Mouse (Mus musculus): Measurements from ENCODE around the gene Gm45140.

The Gm45140 gene

GRCm38 (mm10) chr6:87802462-87802861 lies 33.1 kb downstream of the Gm45140 start:
- DNase-seq (ENCODE audit: low read depth, low spot score): no peak

DNA sequence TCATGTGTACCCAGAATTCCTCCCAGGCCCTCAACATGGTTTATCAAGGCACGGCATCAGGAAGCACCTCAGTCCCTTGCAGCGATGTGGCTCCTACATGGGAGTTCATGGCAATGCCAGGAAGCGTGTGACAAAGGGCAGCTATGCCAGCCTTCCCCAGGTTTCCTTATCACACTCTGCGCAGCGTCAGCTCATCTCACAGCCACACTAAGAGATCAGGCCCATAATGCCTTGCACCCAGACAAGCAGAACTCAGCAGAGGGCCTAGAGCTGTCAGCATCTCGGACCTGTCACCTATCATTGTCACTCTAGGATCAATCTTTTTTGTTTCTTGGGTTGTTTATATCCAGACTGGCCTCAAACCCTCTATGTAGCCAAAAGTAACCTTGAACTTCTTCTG lies 36.0 kb downstream of the Gm45140 start:
- DNase-seq (ENCODE audit: low read depth, low spot score): no peak

DNA sequence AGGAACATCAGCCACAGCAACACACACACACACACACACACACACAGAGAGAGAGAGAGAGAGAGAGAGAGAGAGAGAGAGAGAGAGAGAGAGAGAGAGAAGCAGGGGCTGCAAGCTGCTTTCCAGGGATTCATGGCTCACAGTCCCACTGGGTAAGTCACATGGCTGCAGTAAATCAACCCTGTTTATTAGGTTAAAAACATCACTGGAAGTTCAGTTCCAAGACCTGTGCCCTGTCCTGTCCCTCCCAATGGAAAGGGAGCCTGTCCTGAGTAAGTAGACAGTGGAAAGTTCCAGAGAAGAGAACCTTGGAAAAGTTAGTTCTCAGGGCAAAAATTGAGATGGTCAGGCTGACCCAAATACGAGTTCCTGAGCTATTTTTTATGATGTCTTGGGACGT lies 38.3 kb downstream of the Gm45140 start:
- DNase-seq (ENCODE audit: low read depth, low spot score): no peak

- no peak for DNase-seq (ENCODE audit: low read depth, low spot score)
Measured at GRCm38 (mm10) chr6:87796251-87796880, 39.2 kb downstream of the Gm45140 start.

DNA sequence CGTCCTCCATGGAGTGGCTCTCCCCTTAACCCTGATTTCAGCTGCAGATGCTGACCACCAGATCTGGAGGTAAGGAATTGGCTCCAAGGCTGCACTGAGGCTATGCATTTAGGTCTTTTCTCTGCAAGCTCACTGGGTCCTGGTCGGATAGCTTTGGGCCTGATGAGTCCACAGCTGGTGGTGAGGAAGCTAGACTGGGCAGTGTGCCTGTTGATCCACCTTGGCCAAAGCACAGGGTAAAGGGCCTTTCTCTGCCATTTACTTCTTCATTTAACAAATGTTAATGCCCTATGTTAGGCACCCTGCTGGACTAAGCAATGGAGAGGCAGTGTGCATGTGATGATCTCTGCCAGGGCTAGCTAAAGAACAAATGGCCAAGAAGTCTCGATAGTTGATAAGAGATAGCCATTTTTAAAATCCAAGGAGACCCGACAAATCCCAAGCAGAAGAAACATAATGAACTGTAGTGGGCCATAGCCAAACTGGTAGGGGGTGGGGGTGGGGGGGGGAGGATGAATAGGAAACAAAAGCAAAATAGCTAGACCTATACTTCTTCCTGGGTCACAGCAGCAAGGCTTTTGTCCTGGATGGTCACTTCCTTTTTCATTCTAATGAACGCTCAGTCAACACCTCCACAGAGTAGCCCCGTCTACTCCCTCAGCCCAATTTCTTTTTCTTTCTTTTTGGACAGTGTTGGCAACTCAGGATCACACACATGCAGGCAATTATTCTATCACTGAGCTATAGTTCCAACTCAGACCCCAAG lies 40.0 kb downstream of the Gm45140 start:
- no peak for DNase-seq (ENCODE audit: low read depth, low spot score)

- DNase-seq (ENCODE audit: low read depth, low spot score): no peak
Measured at GRCm38 (mm10) chr6:87793821-87794510, 41.6 kb downstream of the Gm45140 start.

DNA sequence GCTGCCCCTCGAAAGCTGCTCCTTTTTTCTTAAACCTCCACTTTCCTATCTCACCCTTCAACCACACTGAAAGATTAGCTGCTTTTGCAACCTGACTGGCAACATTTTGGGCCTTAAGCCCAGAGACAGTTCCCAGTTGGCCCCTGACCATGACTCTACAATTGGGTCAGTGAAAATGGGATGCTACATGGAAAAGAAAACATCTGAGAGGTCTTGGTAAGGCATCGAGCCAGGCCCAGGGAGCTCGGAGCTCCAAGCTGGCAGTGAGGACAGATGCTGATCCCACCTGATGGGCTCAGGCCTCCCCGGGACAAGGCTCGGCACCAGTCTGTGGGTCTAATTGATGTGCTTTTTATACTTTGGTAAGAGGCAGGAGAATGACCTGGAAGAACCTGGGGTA lies 43.8 kb downstream of the Gm45140 start:
- no peak for DNase-seq (ENCODE audit: low read depth, low spot score)

GRCm38 (mm10) chr6:87790779-87791480 lies 44.7 kb downstream of the Gm45140 start:
- no peak for DNase-seq (ENCODE audit: low read depth, low spot score)

- no peak for DNase-seq (ENCODE audit: low read depth, low spot score)
Measured at GRCm38 (mm10) chr6:87789791-87790190, 45.8 kb downstream of the Gm45140 start.

GRCm38 (mm10) chr6:87788896-87789587 lies 46.6 kb downstream of the Gm45140 start:
- no peak for DNase-seq (ENCODE audit: low read depth, low spot score)

DNA sequence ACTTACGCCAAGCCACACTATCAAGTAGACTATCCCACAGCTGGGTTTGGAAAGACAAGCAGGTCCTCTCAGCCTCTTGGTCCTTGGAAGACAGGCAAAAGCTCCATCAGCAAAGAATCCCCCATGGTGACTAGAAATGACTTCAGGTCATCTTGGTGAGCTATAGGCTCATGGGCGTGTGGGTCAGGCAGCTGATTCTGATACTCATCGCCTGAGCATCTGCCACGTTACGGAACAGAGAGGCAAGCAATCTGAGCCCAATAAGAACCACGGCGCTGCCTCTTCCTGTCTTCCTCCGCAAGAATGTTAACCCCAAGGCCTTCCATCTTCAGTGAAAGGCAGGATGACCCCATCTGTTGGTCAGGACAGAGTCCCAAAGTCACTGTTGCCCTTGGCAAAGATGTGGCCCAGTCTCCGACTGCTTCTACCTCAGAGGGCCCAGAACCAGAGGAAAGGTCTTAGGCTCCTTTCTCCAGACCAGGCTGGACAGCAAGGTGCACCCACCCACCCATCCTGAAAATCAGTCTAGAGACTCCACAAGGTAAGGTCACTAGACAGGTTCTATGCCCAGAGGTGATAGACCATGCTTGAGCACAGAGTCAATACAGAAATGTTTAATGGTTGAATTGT lies 47.2 kb downstream of the Gm45140 start:
- DNase-seq (ENCODE audit: low read depth, low spot score): no peak

DNA sequence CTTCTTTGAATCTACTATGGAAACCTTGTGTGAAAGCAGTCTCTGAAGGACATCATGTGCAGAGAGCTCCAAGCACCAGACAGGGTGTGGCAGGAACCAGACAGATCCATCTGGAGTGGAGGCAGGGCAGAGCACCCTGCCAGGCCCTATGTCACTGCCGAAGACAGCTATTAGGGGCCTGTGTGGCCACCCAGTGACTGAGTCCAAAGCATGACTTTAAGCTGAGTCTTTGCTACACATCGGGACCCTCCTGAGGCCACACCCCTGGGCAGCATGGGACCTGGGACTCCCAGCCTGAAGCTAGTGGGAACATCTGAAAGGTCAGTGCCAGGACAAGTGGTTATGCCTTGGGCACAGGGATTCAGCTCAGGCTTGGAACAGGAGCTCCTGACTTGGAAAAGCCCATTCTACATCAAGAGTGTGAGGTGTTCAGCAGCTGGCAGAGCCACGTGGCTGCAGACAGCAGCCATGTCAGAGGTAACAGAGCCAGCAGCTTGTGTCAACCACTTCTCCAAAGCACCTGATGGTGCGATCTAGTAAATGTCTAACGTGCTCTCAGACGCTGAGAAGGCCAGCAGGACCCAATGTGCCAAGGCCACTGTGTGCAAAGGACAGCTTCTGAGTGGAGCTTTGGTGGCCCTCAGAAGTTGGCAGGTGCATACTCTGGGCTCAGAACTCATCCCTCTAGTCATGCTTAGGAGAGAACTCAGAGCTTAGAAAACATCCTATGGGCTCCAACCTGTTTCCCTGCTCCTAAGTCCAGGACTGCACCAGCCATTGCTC lies 48.3 kb downstream of the Gm45140 start:
- DNase-seq (ENCODE audit: low read depth, low spot score): no peak

DNA sequence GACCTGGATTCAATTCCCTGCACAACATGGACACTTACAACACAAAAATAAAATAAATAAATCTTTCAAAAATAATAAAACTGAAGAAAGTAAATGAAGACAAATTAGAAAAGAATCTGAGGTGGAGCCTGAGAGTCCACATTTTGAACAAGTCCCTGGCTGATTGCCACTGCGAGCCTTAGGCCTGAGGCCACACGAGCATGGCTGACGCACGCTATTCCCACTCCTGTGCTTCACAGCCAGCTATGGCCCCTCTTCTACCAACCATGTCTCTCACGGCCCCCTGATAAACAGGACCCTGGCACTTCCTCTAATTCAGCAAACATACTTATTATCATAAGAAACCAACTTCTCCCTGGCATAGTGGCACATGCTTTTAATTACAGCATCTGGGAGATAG lies 49.0 kb downstream of the Gm45140 start:
- DNase-seq (ENCODE audit: low read depth, low spot score): no peak

- DNase-seq (ENCODE audit: low read depth, low spot score): no peak
Measured at GRCm38 (mm10) chr6:87784033-87784432, 51.6 kb downstream of the Gm45140 start.

GRCm38 (mm10) chr6:87780546-87781301 lies 54.9 kb downstream of the Gm45140 start:
- no peak for DNase-seq (ENCODE audit: low read depth, low spot score)

DNA sequence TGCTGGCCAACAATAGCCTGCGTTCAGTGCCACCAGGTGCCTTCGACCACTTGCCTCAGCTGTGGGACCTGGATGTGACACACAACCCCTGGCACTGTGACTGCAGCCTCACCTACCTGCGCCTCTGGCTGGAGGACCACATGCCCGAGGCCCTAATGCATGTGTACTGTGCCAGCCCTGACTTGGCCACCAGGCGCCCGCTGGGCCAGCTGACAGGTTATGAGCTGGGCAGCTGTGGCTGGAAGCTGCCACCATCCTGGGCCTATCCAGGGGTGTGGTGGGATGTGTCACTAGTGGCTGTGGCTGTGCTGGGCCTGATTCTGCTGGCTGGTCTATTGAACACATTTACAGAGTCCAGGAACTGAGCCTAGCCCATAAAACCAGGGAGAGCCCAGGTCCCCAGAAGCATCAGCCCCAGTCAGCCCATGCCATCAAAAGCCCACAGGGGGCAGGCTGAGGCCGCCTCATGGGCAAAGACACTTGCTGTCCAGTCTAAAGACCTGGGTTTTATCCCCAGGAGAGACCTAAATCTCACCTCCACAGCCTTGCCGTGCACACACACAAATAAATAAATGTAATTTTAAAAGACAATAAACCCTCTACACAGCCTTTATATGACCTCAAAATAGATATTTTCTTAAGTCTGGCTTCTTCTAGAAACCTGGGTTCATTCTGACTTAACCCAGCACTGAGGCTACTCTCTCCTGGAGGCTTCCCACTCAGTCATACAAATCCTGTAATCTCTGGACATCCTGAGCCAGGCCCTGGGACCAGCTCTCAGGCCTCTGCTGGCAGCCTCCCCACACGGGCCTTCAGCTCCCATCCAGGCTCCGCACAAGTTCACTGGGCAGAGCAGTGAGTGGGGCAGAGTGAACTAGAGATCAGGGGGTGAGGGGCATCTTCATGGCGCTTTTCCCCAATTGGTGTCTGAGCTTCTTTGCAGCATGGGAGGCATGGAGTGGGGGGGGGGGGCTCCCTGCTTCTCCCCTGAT lies 56.1 kb downstream of the Gm45140 start:
- no peak for DNase-seq (ENCODE audit: low read depth, low spot score)

DNA sequence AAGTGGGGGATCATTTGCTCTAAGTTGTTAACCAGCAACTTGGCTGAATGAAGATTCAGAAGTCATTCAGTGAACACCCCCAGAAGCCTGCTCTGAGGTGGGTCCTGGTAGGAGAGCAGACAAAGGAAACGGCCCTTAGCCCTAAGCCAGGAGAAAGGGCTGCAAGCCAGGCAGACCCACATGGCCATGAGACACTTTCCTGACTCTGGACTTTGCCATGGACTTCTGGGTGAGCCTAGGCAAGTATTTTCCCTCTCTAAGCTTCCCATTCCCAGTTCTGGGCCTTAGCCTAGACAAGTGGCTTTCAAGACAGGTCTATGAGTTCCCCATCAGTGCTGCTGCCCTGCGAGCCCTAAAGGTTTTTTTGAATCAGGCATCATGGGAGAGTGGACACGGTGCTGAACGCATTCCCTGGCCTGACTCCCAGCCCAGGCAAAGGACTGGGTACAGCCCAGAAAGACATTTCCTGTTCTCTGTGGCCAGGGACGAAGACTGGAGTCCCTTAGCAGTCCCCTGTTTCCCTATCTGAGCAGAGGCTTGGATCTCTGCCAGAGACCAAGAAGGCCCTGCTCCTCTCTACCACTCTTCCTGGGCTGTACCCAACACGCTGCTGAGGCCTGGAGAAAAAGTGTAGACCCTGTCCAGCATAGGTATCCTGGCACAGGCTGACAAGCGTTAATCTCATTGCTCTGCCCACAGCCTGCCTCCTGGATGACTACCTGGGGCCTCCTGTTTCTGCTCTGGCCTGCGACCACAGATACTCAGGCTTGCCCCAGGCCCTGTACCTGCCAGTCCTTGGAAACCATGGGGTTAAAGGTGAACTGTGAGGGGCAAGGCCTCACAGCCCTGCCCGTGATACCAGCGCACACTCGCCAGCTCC lies 57.1 kb downstream of the Gm45140 start:
- DNase-seq (ENCODE audit: low read depth, low spot score): no peak

All from mesoderm, embryonic 11.5 days (tissue).